Mouse (Mus musculus) heart, postnatal 0 days (tissue): ENCODE data around the gene Fchsd2. TPM values are rescaled to one million over a fixed set of nuclear protein-coding genes. Genes with fewer than 3 reads are reported as not detected.

Source experiments
- ATAC-seq: fragments of 200-750 bp; cut with Nextera tagmentation; 2 replicates; pipeline ENCODE4 v1.8.0; 2017; ENCODE audit warnings: low read depth, moderate number of reproducible peaks, moderate library complexity; ENCODE audit not compliant: insufficient read depth
- DNase-seq: peaks from one replicate; pipeline ENCODE4 v3.0.0-alpha.2; 2016; ENCODE audit warnings: low spot score
- H3K27ac ChIP-seq: fragments of 300-500 bp; sonication (generic); 2 replicates; pipeline ENCODE4 v1.5.1; 2014; ENCODE audit warnings: low read depth, mild to moderate bottlenecking
- H3K27me3 ChIP-seq: fragments of 300-500 bp; sonication (generic); 2 replicates; pipeline ENCODE4 v1.6.1; 2014; ENCODE audit warnings: low read length, mixed read lengths; ENCODE audit not compliant: control insufficient read depth, insufficient read depth
- H3K36me3 ChIP-seq: fragments of 300-500 bp; sonication (generic); replicated peaks from 2 replicates; pipeline ENCODE4 v1.6.1; 2014; ENCODE audit warnings: low read length, mixed read lengths; ENCODE audit not compliant: control insufficient read depth, insufficient read depth
- H3K4me1 ChIP-seq: fragments of 300-500 bp; sonication (generic); 2 replicates; pipeline ENCODE4 v1.6.1; 2014; ENCODE audit warnings: antibody characterized with exemption; ENCODE audit not compliant: control insufficient read depth, insufficient read depth
- H3K4me2 ChIP-seq: fragments of 300-500 bp; sonication (generic); 2 replicates; pipeline ENCODE4 v1.6.1; 2014; ENCODE audit warnings: low read depth, mild to moderate bottlenecking, low read length, moderate library complexity
- H3K4me3 ChIP-seq: fragments of 300-500 bp; sonication (generic); 2 replicates; pipeline ENCODE4 v1.5.1; 2014; ENCODE audit warnings: low read depth, low read length
- H3K9ac ChIP-seq: fragments of 300-500 bp; sonication (generic); replicated peaks from 2 replicates; pipeline ENCODE4 v1.6.1; 2014; ENCODE audit warnings: low read depth, low read length, mixed read lengths
- H3K9me3 ChIP-seq: fragments of 300-500 bp; sonication (generic); replicated peaks from 2 replicates; pipeline ENCODE4 v1.6.1; 2016; ENCODE audit warnings: low read length; ENCODE audit not compliant: control insufficient read depth
- CTCF ChIP-seq: IDR thresholded peaks from 2 replicates; pipeline ENCODE4 v1.5.1; 2016; ENCODE audit warnings: antibody characterized with exemption, control low read depth, low read depth
- EP300 ChIP-seq: IDR thresholded peaks from 2 replicates; pipeline ENCODE4 v1.6.1; 2016; ENCODE audit warnings: antibody characterized with exemption, low read depth
- WGBS: fragments of 180-500 bp; shearing (Covaris S2); extraction: QIAGEN DNeasy Blood & Tissue Kit; methylation state at CpG from one replicate; pipeline ENCODE4 v1.1.7; 2014; 5-methylcytosine and 5-hydroxymethylcytosine counted together
- polyA plus RNA-seq: library from polyadenylated mRNA; unstranded; fragments of >200 nt; fragmentation: Nextera tagmentation; extraction: Ambion mirVana; gene quantifications from 2 replicates; pipeline ENCODE4 v1.2.1, GENCODE M21; 2015
- total RNA-seq: library from RNA; depleted of rRNA; stranded (reverse); fragments of >200 nt; gene quantifications from 2 replicates; pipeline ENCODE4 v1.2.3, GENCODE M21; 2014; ENCODE audit warnings: low replicate concordance

The Fchsd2 gene
- total and polyA plus RNA-seq, 2 experiments from 2014 or later, result 8.7 to 19.3 TPM

DNA sequence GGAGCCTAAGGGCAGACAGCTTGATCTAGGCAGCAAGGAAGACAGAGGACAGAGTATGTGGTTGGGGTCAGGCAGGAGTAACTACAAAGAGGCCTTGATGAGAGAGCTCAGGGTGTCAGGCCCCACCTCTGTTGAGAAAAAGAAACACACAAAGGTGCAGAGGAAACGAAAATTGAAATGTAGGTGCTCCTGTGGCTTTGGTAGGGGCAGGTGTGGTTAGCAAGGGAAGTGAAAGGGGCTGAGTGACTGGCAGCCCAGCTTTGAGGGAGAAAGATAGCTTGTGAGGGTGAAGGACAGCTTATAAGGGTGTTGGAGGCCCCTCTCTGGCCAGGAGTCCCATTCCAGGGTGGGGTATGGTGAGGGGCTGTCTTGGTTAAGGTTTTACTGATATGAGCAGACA lies 2.1 kb downstream of the Fchsd2 start:
- H3K4me1 ChIP-seq, result peaks cover 14% of the 10 kb centered on the region; the same call in 1 of the 2 replicates
- no peak for ATAC-seq
- H3K27me3 ChIP-seq, result no peaks in the 10 kb centered on the region
- no peak for DNase-seq
- H3K27ac ChIP-seq, result no peak overlapping the region
- H3K9me3 ChIP-seq, result no peaks in the 10 kb centered on the region
- TF ChIP-seq EP300 (no peak), CTCF (no peak)
- H3K4me2 ChIP-seq, result no peak overlapping the region
- WGBS, result 73% methylated on average over 1 of the region's 1 CpGs
- H3K36me3 ChIP-seq, result no peaks in the 10 kb centered on the region
- no peak overlapping the region for H3K9ac ChIP-seq
- no peak overlapping the region for H3K4me3 ChIP-seq

- no peaks in the 10 kb centered on the region for H3K27me3 ChIP-seq
- TF ChIP-seq EP300, result no peak
- no peak for TF ChIP-seq CTCF
- H3K27ac ChIP-seq, result peak overlapping the region; percentile 67
- no peaks in the 10 kb centered on the region for H3K36me3 ChIP-seq
- DNase-seq, result peak; percentile 21
- no peak overlapping the region for H3K9ac ChIP-seq
- 46% methylated on average over 5 of the region's 5 CpGs for WGBS
- no peak overlapping the region for H3K4me3 ChIP-seq
- H3K9me3 ChIP-seq, result no peaks in the 10 kb centered on the region
- no peak for ATAC-seq
- no peak overlapping the region for H3K4me2 ChIP-seq
- H3K4me1 ChIP-seq, result peaks cover 8% of the 10 kb centered on the region; the same call in 1 of the 2 replicates
Observed at GRCm38 (mm10) chr7:101095560-101095959, 2.9 kb downstream of the Fchsd2 start.

DNA sequence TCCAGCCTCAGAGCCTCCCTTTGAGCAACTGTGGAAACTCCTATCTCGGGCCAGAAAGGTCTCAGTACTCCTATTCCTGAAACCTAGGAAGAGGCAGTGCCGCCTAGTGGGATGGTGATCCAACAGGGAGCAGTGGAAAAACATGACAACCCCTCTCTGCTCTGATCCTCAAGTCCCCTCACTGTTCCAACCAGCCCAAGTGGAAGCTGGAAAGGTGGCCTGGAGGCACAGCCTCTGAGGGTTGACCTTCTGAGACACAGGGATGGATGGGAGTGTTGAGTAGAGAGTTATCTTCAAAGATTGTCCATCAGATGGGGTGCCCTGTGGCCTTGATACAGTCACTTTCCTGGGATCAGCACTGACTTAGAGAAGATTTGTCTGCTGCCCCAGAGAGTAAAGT lies 3.9 kb downstream of the Fchsd2 start:
- ATAC-seq (no peak), DNase-seq (no peak)
- Histone ChIP-seq H3K4me2 (no peak overlapping the region), H3K27ac (no peak overlapping the region), H3K4me3 (no peak overlapping the region), H3K9me3 (no peaks in the 10 kb centered on the region), H3K27me3 (no peaks in the 10 kb centered on the region), H3K36me3 (no peaks in the 10 kb centered on the region), H3K9ac (no peak overlapping the region), H3K4me1 (0 out of 2 replicates have a peak, but pooled peaks cover 6% of the 10 kb centered on the region)
- TF ChIP-seq CTCF (no peak), EP300 (no peak)
- WGBS, result 98% methylated on average over 2 of the region's 2 CpGs

GRCm38 (mm10) chr7:101097084-101097483 lies 4.4 kb downstream of the Fchsd2 start:
- H3K27me3 ChIP-seq, result no peaks in the 10 kb centered on the region
- no peak overlapping the region for H3K9ac ChIP-seq
- no peaks in the 10 kb centered on the region for H3K36me3 ChIP-seq
- H3K4me1 ChIP-seq, result 0 out of 2 replicates have a peak, but pooled peaks cover 6% of the 10 kb centered on the region
- H3K4me2 ChIP-seq, result no peak overlapping the region
- no peak overlapping the region for H3K27ac ChIP-seq
- H3K9me3 ChIP-seq, result no peaks in the 10 kb centered on the region
- TF ChIP-seq EP300, result no peak
- no peak for TF ChIP-seq CTCF
- 82% methylated on average over 3 of the region's 3 CpGs for WGBS
- DNase-seq, result no peak
- no peak for ATAC-seq
- H3K4me3 ChIP-seq, result no peak overlapping the region

- DNase-seq (no peak), ATAC-seq (no peak)
- no peak overlapping the region for H3K9ac ChIP-seq
- H3K27ac ChIP-seq, result no peak overlapping the region
- TF ChIP-seq EP300 (no peak), CTCF (no peak)
- no peaks in the 10 kb centered on the region for H3K9me3 ChIP-seq
- no peaks in the 10 kb centered on the region for H3K36me3 ChIP-seq
- 0 out of 2 replicates have a peak, but pooled peaks cover 6% of the 10 kb centered on the region for H3K4me1 ChIP-seq
- H3K4me2 ChIP-seq, result no peak overlapping the region
- 66% methylated on average over 3 of the region's 3 CpGs for WGBS
- no peak overlapping the region for H3K4me3 ChIP-seq
- no peaks in the 10 kb centered on the region for H3K27me3 ChIP-seq
Observed at GRCm38 (mm10) chr7:101099981-101100380, 7.3 kb downstream of the Fchsd2 start.

GRCm38 (mm10) chr7:101101156-101101691 lies 8.6 kb downstream of the Fchsd2 start:
- WGBS, result 58% methylated on average over 10 of the region's 10 CpGs

More at GRCm38 (mm10) chr7:101101156-101101691, 8.6 kb downstream of the Fchsd2 start:
- Histone ChIP-seq H3K4me2 (no peak overlapping the region), H3K27ac (peak overlapping the region; percentile 34; the same call in 1 of the 2 replicates), H3K9ac (no peak overlapping the region), H3K4me1 (no peaks in the 10 kb centered on the region), H3K27me3 (no peaks in the 10 kb centered on the region), H3K4me3 (no peak overlapping the region), H3K9me3 (no peaks in the 10 kb centered on the region), H3K36me3 (no peaks in the 10 kb centered on the region)
- no peak for TF ChIP-seq CTCF
- TF ChIP-seq EP300, result no peak
- no peak for ATAC-seq
- DNase-seq, result no peak
